Mouse (Mus musculus) CD4-positive, CD25-positive, alpha-beta regulatory T cell, adult 2 months (primary cell): ENCODE measurements around the gene Rnd2.
"Not testable (repeated sequence)": the region's sequence is repeated elsewhere in the genome, so short reads cannot be mapped to it uniquely, and the experiment has no call there.

Source experiments
- DNase-seq: peaks from one replicate; pipeline ENCODE4 v3.0.0-alpha.2; 2012; ENCODE audit warnings: low read depth, low spot score

The Rnd2 gene

DNA sequence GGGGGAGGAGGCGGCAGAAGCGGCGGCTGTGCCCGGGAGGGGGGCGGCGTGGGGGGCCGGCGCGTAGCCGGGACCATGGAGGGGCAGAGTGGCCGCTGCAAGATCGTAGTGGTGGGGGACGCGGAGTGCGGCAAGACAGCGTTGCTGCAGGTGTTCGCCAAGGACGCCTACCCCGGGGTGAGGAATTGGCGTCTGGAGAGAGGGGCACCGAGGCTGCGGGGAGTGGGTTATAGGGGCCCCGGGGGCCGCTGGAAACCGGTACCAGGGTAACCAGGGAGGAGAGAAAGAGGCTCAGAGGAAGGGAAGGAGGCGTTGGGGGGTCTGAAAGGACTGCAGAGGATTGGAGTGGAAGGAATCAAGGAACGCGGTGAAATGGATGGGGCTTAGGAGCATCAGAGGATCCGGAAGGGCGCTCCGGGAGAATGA lies 3.5 kb downstream of the Rnd2 start:
- DNase-seq = no peak

GRCm38 (mm10) chr11:101468731-101469130 lies 3.9 kb downstream of the Rnd2 start:
- peak; percentile 23 for DNase-seq

DNA sequence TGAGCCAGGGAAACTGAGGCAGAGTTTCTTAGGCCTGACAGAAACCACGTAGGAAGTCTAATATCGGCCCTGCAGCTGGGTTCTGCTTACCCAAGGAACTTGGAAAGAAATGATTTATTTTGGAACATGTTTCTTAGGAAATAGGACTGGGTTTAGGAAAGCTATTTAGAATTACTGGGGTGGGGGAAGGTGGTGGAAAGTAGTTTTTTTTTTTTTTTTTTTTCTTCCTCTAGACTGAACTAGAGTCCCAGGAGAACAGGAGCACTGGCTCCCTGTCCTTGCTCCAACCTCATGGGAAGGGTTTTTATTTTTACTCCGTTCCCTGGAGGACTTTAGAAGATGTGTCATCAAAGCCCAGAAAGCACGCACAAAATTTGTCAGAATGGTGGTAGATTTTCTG lies 4.4 kb downstream of the Rnd2 start:
- DNase-seq = no peak

DNA sequence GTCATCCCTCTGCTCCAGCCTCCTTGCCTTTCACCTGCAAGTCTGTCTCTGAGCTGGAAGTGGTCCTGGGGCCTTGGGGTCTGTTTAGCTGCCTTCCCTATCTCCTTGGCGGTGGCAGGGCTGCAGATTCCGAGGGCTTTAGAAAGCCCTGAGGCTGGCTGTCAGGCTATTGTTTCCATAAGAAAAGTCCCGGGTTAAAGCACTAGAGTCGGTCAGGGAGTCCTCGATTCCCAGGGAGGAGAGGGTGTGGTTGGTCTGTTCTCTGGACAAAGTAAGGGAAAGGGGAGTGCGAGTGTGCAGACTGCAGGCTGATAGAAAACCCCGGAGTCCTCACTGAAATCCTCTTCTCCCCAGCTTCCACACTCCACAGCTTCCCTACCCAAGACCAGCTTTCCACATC lies 5.4 kb downstream of the Rnd2 start:
- DNase-seq = no peak

DNA sequence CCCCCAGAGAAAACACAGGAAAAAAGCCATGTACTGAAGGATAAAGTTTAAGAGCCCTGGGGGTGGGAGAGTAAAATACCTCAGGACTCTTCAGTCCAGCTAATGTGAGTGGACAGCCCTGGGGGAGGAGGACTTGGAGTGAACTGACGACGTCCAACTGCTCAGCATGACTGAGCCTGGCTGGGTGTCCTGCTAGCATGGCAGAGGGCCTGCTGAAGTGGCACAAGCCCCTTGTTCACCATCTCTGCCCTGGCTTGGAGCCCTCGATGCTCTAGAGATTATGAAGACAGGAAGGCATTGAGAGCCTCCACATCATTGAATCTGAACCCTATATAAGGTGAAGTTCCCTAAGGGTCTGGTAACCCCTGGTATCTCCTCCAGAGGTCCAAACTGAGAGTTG lies 7.1 kb downstream of the Rnd2 start:
- DNase-seq = no peak

- no peak for DNase-seq
Observed at GRCm38 (mm10) chr11:101472336-101472735, 7.5 kb downstream of the Rnd2 start.

- not testable (repeated sequence) for DNase-seq
Observed at GRCm38 (mm10) chr11:101473686-101474085, 8.9 kb downstream of the Rnd2 start.

GRCm38 (mm10) chr11:101474298-101474697 lies 9.5 kb downstream of the Rnd2 start:
- DNase-seq = no peak

- DNase-seq = not testable (repeated sequence)
Observed at GRCm38 (mm10) chr11:101476361-101476760, 11.6 kb downstream of the Rnd2 start.

DNA sequence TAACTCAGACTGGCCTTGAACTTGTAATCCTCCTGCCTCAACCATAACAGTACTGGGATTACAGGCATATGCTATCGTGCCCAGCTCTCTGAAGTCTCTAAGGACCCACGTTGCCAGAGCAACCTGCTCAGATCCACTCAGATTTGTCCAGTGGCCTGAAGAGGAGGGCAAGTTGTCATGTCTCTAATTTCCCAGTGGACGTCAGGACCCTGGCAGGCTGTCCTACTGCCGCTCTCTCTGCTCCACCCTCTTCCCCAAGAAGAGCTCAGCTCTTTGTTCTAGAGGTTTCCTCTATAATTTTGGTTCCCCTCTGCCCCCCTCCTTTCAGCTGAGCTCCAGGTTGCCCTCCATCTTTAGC lies 12.4 kb downstream of the Rnd2 start:
- DNase-seq = no peak

DNA sequence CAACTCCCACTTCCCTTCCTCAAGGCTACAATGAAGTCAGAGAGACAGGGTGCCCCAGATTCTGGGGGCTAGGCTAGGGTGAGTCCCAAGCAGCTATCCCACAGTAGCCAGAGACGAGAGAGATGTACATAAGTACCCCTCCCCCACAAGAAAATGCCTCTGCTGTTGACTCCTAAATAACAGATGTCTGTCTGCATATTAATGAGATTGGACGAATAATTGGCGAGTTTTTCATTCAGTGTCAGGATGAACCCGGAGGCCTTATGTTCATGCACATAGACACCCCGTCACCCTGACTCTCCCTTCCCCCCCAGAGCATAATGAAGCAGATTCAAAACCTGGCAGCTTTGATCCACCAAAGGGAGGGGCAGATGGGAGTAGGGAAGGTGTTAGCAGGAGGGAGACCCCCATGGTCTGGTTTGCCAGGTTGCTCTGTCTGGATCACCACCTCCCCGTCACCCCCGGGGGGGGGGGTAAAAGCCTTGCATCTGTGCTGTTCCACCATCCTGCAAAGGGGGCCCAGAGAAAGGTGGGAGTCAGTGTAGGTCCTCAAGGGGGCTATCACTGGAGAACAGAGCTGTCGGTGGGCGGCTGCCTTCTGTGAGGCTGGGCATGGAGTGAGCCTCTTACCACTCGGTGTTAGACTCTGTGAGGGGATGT lies 12.9 kb downstream of the Rnd2 start:
- DNase-seq = no peak

DNA sequence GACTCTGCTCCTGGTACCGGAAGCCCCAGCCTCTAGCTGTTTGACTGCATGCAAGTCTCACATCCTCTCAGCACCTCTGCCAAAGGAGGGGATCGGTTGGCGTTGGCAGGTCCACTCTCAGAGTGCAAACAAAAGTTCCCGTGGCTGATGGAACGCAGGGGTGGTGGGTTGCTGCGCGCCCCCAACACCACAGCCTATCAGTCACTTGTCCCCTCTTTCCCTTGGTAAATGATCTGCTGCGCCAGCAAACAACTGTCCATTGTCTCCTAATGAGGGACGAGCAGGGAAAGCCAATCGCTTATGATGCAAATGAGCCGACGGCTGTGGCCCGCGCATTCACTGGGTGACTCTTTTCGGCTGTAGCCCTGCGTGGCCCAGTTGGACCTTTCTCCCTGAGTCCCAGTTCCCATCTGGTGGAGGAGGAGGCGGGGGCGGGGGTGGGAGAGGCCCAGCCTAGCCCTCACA lies 14.4 kb downstream of the Rnd2 start:
- DNase-seq = no peak

DNA sequence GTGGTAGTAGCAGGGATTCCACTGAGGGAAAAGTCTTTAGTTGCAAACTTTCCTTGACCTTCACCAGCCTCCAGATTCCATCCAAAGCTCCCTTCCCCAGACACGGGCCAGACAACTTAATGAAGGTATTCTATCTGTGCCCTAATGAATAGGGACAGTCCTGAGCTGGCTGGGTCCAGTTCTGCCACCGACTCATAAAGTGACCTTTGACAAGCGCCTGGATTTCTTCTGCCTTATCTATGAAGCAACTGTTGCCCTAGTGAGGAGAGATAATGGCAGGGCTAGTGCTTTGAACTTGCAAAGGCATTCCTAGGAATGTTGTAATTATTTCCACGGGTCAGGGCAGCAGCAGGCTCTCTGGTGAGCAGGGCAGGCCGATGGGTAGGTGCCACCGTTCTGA lies 16.1 kb downstream of the Rnd2 start:
- DNase-seq = no peak

GRCm38 (mm10) chr11:101483804-101484203 lies 19.0 kb downstream of the Rnd2 start:
- no peak for DNase-seq

- DNase-seq = no peak
Observed at GRCm38 (mm10) chr11:101484245-101484644, 19.4 kb downstream of the Rnd2 start.

DNA sequence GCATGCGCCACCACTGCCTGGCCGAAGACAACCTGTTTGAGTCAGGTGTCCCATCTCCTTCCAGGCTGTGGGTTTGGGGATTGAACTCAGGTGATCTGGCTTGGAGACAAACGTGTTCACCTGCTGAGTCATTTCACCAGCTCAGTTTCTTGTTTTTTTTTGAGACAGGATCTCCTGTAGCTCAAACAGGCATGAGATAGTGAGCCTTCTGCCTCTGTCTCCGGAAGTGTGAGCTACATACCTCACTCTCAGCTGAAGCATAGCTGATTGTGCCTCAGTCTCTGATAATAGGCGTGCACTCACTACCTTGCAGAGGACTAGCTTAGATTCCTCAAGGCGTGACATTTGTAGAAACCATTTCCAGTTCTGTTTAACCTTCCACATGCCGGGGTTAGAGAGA lies 20.0 kb downstream of the Rnd2 start:
- DNase-seq = no peak

DNA sequence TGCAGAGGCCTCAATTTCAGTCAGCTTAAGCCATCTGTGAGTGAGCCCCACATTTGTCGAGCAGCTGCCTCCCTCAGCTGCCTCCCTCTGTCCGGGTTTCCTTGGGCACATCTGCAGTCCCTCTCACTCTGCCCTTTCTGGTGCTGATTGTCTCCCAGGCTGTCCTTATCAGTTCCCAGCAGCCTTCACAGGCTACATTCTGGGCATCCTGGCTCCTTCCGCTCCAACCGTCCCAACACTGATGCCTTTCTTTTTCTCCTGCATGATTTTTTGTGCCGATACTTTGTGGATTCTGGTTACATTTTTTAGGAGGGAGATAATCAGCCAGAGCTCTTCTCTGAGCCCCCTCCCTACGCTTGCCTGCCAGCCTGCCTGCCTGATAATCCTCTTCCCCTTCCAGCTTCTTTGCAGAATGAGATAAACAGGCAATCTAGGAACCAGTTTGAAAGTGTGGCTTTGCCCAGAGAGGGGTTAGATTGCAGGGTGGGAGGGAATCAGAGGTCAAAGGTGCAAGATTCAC lies 20.8 kb downstream of the Rnd2 start:
- DNase-seq = no peak

DNA sequence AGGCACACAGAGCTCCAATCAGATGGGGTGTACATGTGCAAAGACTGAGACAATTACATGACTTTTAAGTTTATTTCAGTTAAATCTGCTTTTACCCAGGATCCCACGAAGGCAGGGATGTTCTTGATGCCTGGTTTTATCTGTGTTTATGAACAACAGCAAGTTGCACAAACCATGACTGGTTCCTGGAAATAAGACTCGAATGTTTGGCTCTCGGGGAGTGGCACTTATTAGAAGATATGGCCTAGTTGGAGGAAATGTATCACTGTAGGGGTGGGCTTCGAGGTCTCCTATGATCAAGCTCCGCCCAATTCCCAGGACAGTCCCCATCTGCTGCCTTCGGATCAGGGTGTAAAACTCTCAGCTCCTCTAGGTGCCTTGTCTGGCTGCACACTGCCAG lies 21.3 kb downstream of the Rnd2 start:
- DNase-seq = no peak

- no peak for DNase-seq
Observed at GRCm38 (mm10) chr11:101506269-101506780, 41.5 kb downstream of the Rnd2 start.

GRCm38 (mm10) chr11:101507090-101507489 lies 42.3 kb downstream of the Rnd2 start:
- no peak for DNase-seq

- no peak for DNase-seq
Observed at GRCm38 (mm10) chr11:101518937-101519336, 54.1 kb downstream of the Rnd2 start.

GRCm38 (mm10) chr11:101519364-101519763 lies 54.6 kb downstream of the Rnd2 start:
- DNase-seq = no peak
